34 mouse cellular contexts compared by ENCODE assay signal in the genomic region with DNA sequence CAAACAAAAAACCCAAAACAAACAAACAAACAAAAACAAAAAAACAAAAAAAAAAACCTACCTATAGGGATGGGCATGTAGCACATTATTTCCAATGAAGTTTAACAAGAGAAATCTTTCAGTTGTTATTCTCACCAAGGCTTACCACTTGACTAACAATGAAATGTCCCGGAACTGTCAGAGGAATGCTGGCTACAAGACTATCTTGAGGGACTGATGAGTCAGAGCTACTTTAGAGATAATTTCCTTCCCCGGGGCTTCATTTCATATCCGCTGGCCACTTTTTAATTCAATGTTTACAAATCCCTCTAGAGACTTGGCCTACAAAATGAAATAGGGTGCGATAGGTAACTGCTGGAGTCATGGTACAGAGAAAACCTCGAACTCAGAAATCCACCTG.
"Had no signal": no experiment of that assay in that cellular context is flagged by ENCODE, and none has a peak within 500 bp of the region (broad histone marks: within the 10 kb centered on the region; RNA-seq: fewer than 3 reads in every experiment).

No protein-coding gene starts in this region.

- H3K4me1 ChIP-seq: heart, embryonic 12.5 days; hindbrain, embryonic 12.5 days; intestine, embryonic 15.5 days; kidney, embryonic 15.5 days had no signal

- DNase-seq: heart, postnatal 10 days; heart, postnatal 14 days; heart, postnatal 36 days; heart, postnatal 4 days; kidney, adult 11 months; kidney, adult 18-20 months; kidney, adult 2 months; kidney, adult 8-10 months; kidney, adult 9 months; kidney, postnatal 10 days; kidney, postnatal 14 days; kidney, postnatal 25 days; kidney, postnatal 36 days; kidney, postnatal 4 days; layer of hippocampus, postnatal 36 days had no signal

- ATAC-seq: hindbrain, embryonic 16.5 days; hindbrain, postnatal 0 days; inflammation-experienced regulatory T-cells, adult 6 months; intestine, embryonic 15.5 days; intestine, embryonic 16.5 days; intestine, postnatal 0 days had no signal

- H3K27me3 ChIP-seq: heart, embryonic 12.5 days; heart, embryonic 13.5 days; heart, embryonic 15.5 days; hindbrain, embryonic 12.5 days; hindbrain, embryonic 13.5 days; hindbrain, embryonic 15.5 days; intestine, embryonic 15.5 days; kidney, embryonic 15.5 days had no signal

- H3K4me3 ChIP-seq: heart, embryonic 12.5 days; heart, embryonic 13.5 days; heart, embryonic 15.5 days; hindbrain, embryonic 10.5 days; hindbrain, embryonic 12.5 days; hindbrain, embryonic 13.5 days; hindbrain, embryonic 15.5 days; intestine, embryonic 15.5 days; kidney, embryonic 15.5 days; layer of hippocampus, adult 2 months; left cerebral cortex, adult 2 months had no signal

- H3K27ac ChIP-seq: heart, embryonic 13.5 days; heart, embryonic 15.5 days; hindbrain, embryonic 10.5 days; hindbrain, embryonic 12.5 days; hindbrain, embryonic 13.5 days; hindbrain, embryonic 14.5 days; hindbrain, embryonic 15.5 days; hindbrain, postnatal 0 days; intestine, embryonic 15.5 days; kidney, embryonic 15.5 days; kidney, postnatal 0 days; layer of hippocampus, adult 2 months; left cerebral cortex, adult 2 months had no signal

- H3K36me3 ChIP-seq: heart, embryonic 12.5 days; heart, embryonic 15.5 days; hindbrain, embryonic 12.5 days; hindbrain, embryonic 13.5 days; hindbrain, embryonic 15.5 days; intestine, embryonic 15.5 days; kidney, embryonic 15.5 days had no signal

- H3K4me2 ChIP-seq: heart, embryonic 11.5 days; heart, embryonic 12.5 days; heart, embryonic 13.5 days; heart, embryonic 15.5 days; hindbrain, embryonic 12.5 days; hindbrain, embryonic 13.5 days; hindbrain, embryonic 14.5 days; hindbrain, embryonic 15.5 days; intestine, embryonic 15.5 days; kidney, embryonic 15.5 days had no signal

- H3K9ac ChIP-seq: heart, embryonic 12.5 days; heart, embryonic 13.5 days; heart, embryonic 15.5 days; hindbrain, embryonic 12.5 days; hindbrain, embryonic 13.5 days; hindbrain, embryonic 14.5 days; hindbrain, embryonic 15.5 days; intestine, embryonic 15.5 days; kidney, embryonic 15.5 days had no signal

- H3K9me3 ChIP-seq: heart, embryonic 13.5 days; heart, embryonic 15.5 days; hindbrain, embryonic 10.5 days; hindbrain, embryonic 12.5 days; hindbrain, embryonic 13.5 days; hindbrain, embryonic 15.5 days; intestine, embryonic 15.5 days; kidney, embryonic 15.5 days had no signal
